Mouse (Mus musculus) CH12.LX (cell line): Measurements from ENCODE around the gene Sprr2h. TPM values are rescaled to one million over a fixed set of nuclear protein-coding genes. Genes with fewer than 3 reads are reported as not detected.

Experiments
- DNase-seq: peaks from one replicate; pipeline ENCODE4 v3.0.0-alpha.2; 2013; ENCODE audit errors: extremely low read depth
- H3K27ac ChIP-seq: 2 replicates; pipeline ENCODE4 v1.5.1; 2012; ENCODE audit warnings: low read depth, mild to moderate bottlenecking, control low read depth, moderate library complexity; ENCODE audit not compliant: insufficient read depth
- H3K27me3 ChIP-seq: replicated peaks from 2 replicates; pipeline ENCODE3; 2012; ENCODE audit warnings: inconsistent platforms
- H3K36me3 ChIP-seq, 2 experiments: replicated peaks in 1 of 2; 2 replicates each; pipeline versions ENCODE3 to v1.6.1; 2012; ENCODE audit warnings: inconsistent platforms in 1 of 2, low read length in 1 of 2, mild to moderate bottlenecking in 1 of 2, mixed read lengths in 1 of 2, moderate library complexity in 1 of 2; ENCODE audit not compliant: control insufficient read depth in 1 of 2, insufficient read depth in 1 of 2
- H3K4me1 ChIP-seq, 2 experiments: 2 replicates each; pipeline ENCODE4 v1.6.1; 2012; ENCODE audit warnings: inconsistent platforms in 1 of 2, moderate library complexity in 1 of 2; ENCODE audit not compliant: insufficient read depth in 2 of 2, control insufficient read depth in 1 of 2
- H3K4me2 ChIP-seq: 2 replicates; pipeline ENCODE4 v1.6.1; 2012; ENCODE audit warnings: low read depth, mild to moderate bottlenecking, control low read depth; ENCODE audit not compliant: poor library complexity, insufficient read depth, severe bottlenecking
- H3K4me3 ChIP-seq, 3 experiments: fragments of 150-350 bp in 1 of 3; sonication (generic) in 1 of 3; replicated peaks in 1 of 3; 2 replicates each; pipeline versions ENCODE3 to v1.5.1; 2011 to 2012; ENCODE audit warnings: low read depth in 2 of 3, low read length in 2 of 3, mild to moderate bottlenecking in 2 of 3, moderate library complexity in 2 of 3, control low read depth in 1 of 3, improper control_type of control experiment in 1 of 3, inconsistent platforms in 1 of 3, mixed read lengths in 1 of 3; ENCODE audit not compliant: poor library complexity in 1 of 3
- H3K79me2 ChIP-seq: replicated peaks from 2 replicates; pipeline ENCODE4 v1.6.1; 2012; ENCODE audit warnings: mild to moderate bottlenecking, moderate library complexity; ENCODE audit not compliant: control insufficient read depth, poor library complexity, insufficient read depth, severe bottlenecking; ENCODE audit errors: extremely low read depth
- H3K9ac ChIP-seq: 2 replicates; pipeline ENCODE4 v1.6.1; 2012; ENCODE audit warnings: low read depth, mild to moderate bottlenecking, control low read depth, moderate library complexity; ENCODE audit not compliant: insufficient read depth
- H3K9me3 ChIP-seq: replicated peaks from 2 replicates; pipeline ENCODE3; 2012; ENCODE audit warnings: low read length, inconsistent platforms, mixed read lengths
- CHD1 ChIP-seq: IDR thresholded peaks from 2 replicates; pipeline ENCODE4 v1.6.1; 2012; ENCODE audit warnings: low read depth, low read length, improper control_type of control experiment, inconsistent platforms
- CHD2 ChIP-seq: IDR thresholded peaks from 2 replicates; pipeline ENCODE4 v1.6.1; 2011; ENCODE audit warnings: low read length, improper control_type of control experiment
- CTCF ChIP-seq, 2 experiments: IDR thresholded peaks in 1 of 2; conservative IDR thresholded peaks in 1 of 2; 2 replicates each; pipeline ENCODE4 v1.5.1; 2011 to 2012; ENCODE audit warnings: low read depth in 2 of 2, low read length in 2 of 2, improper control_type of control experiment in 1 of 2, inconsistent platforms in 1 of 2, mild to moderate bottlenecking in 1 of 2, moderate library complexity in 1 of 2
- E2F4 ChIP-seq: IDR thresholded peaks from 2 replicates; pipeline ENCODE4 v1.6.1; 2011; ENCODE audit warnings: low read depth, low read length, improper control_type of control experiment; ENCODE audit not compliant: insufficient replicate concordance
- ELF1 ChIP-seq: IDR thresholded peaks from 2 replicates; pipeline ENCODE4 v1.6.1; 2014; ENCODE audit warnings: low read depth, mild to moderate bottlenecking, inconsistent platforms, low read length, improper control_type of control experiment
- EP300 ChIP-seq: IDR thresholded peaks from 2 replicates; pipeline ENCODE4 v1.6.1; 2011; ENCODE audit warnings: low read length, improper control_type of control experiment
- ETS1 ChIP-seq: conservative IDR thresholded peaks from 2 replicates; pipeline ENCODE4 v1.6.1; 2012; ENCODE audit warnings: low read depth, mild to moderate bottlenecking, inconsistent platforms, low read length, improper control_type of control experiment, moderate library complexity
- HCFC1 ChIP-seq: IDR thresholded peaks from 2 replicates; pipeline ENCODE4 v1.6.1; 2012; ENCODE audit warnings: low read depth, mild to moderate bottlenecking, inconsistent platforms, low read length, improper control_type of control experiment
- JUN ChIP-seq: IDR thresholded peaks from 2 replicates; pipeline ENCODE4 v1.6.1; 2011; ENCODE audit warnings: low read depth, mild to moderate bottlenecking, low read length, improper control_type of control experiment, moderate library complexity; ENCODE audit not compliant: insufficient read depth
- JUND ChIP-seq: conservative IDR thresholded peaks from 2 replicates; pipeline ENCODE4 v1.6.1; 2011; ENCODE audit warnings: low read depth, low read length, improper control_type of control experiment
- MAFK ChIP-seq: IDR thresholded peaks from 2 replicates; pipeline ENCODE4 v1.6.1; 2011; ENCODE audit warnings: low read length, improper control_type of control experiment; ENCODE audit not compliant: insufficient replicate concordance
- MAZ ChIP-seq: IDR thresholded peaks from 2 replicates; pipeline ENCODE4 v1.6.1; 2012; ENCODE audit warnings: low read depth, mild to moderate bottlenecking, inconsistent platforms, low read length, improper control_type of control experiment, moderate library complexity
- MEF2A ChIP-seq: IDR thresholded peaks from 2 replicates; pipeline ENCODE4 v1.6.1; 2014; ENCODE audit warnings: low read depth, mild to moderate bottlenecking, inconsistent platforms, low read length, improper control_type of control experiment, borderline replicate concordance
- MXI1 ChIP-seq: IDR thresholded peaks from 2 replicates; pipeline ENCODE4 v1.6.1; 2011; ENCODE audit warnings: mild to moderate bottlenecking, low read depth, low read length, improper control_type of control experiment
- NELFE ChIP-seq: IDR thresholded peaks from 2 replicates; pipeline ENCODE4 v1.6.1; 2011; ENCODE audit warnings: low read depth, low read length, improper control_type of control experiment
- NRF1 ChIP-seq: IDR thresholded peaks from 2 replicates; pipeline ENCODE4 v1.6.1; 2014; ENCODE audit warnings: low read depth, mild to moderate bottlenecking, inconsistent platforms, low read length, improper control_type of control experiment, moderate library complexity
- PAX5 ChIP-seq: IDR thresholded peaks from 2 replicates; pipeline ENCODE4 v1.6.1; 2012; ENCODE audit warnings: low read length, inconsistent platforms, mixed read lengths
- POLR2A ChIP-seq: IDR thresholded peaks from 2 replicates; pipeline ENCODE4 v1.6.1; 2011; ENCODE audit warnings: low read depth, mild to moderate bottlenecking, improper control_type of control experiment, low read length
- RCOR1 ChIP-seq: conservative IDR thresholded peaks from 2 replicates; pipeline ENCODE4 v1.6.1; 2012; ENCODE audit warnings: low read depth, mild to moderate bottlenecking, inconsistent platforms, low read length, improper control_type of control experiment
- SMC3 ChIP-seq: IDR thresholded peaks from 2 replicates; pipeline ENCODE4 v1.6.1; 2011; ENCODE audit warnings: low read depth, low read length, improper control_type of control experiment
- TBP ChIP-seq: conservative IDR thresholded peaks from 2 replicates; pipeline ENCODE4 v1.6.1; 2011; ENCODE audit warnings: low read depth, low read length, improper control_type of control experiment
- TCF12 ChIP-seq: IDR thresholded peaks from 2 replicates; pipeline ENCODE4 v1.6.1; 2014; ENCODE audit warnings: low read depth, mild to moderate bottlenecking, inconsistent platforms, low read length, improper control_type of control experiment
- USF1 ChIP-seq: IDR thresholded peaks from 2 replicates; pipeline ENCODE4 v1.6.1; 2014; ENCODE audit warnings: low read depth, mild to moderate bottlenecking, inconsistent platforms, low read length, improper control_type of control experiment
- USF2 ChIP-seq: conservative IDR thresholded peaks from 2 replicates; pipeline ENCODE4 v1.6.1; 2011; ENCODE audit warnings: low read depth, low read length, improper control_type of control experiment
- ZKSCAN1 ChIP-seq: IDR thresholded peaks from 2 replicates; pipeline ENCODE4 v1.6.1; 2012; ENCODE audit warnings: low read depth, inconsistent platforms, low read length, improper control_type of control experiment, borderline replicate concordance
- ZMIZ1 ChIP-seq: IDR thresholded peaks from 2 replicates; pipeline ENCODE4 v1.6.1; 2012; ENCODE audit warnings: low read depth, mild to moderate bottlenecking, inconsistent platforms, low read length, improper control_type of control experiment
- ZNF384 ChIP-seq: IDR thresholded peaks from 2 replicates; pipeline ENCODE4 v1.6.1; 2012; ENCODE audit warnings: low read depth, low read length, improper control_type of control experiment, inconsistent platforms
- dilution Hi-C: fragments of 300-500 bp; cut with MboI; formaldehyde crosslinking; loops from 2 replicates; pipeline ENCODE4 v1.14.3; 2020; ENCODE audit warnings: low sequenced_read_pairs; ENCODE audit not compliant: extremely low pct_unique_long_range_greater_than_20kb, extremely low pct_ligation_motif_present
- in situ Hi-C: fragments of 300-500 bp; cut with MboI; formaldehyde crosslinking; loops from 3 replicates; pipeline ENCODE4 v1.14.3; 2019; ENCODE audit warnings: low sequenced_read_pairs, low pct_ligation_motif_present, low pct_unique_long_range_greater_than_20kb, mixed read lengths
- polyA plus RNA-seq: library from polyadenylated mRNA; unstranded; fragments of >175 nt; gene quantifications from 2 replicates; pipeline ENCODE4 v1.2.1, GENCODE M21; 2012; ENCODE audit warnings: low read depth; ENCODE audit not compliant: insufficient read length
- total RNA-seq, 2 experiments: library from RNA; depleted of rRNA; stranded (reverse); fragments of 300-350 nt in 1 of 2; fragments of >200 nt in 1 of 2; gene quantifications; 2 replicates each; pipeline ENCODE4 v1.2.3; 2012 to 2014

Sprr2h gene
- total RNA-seq (2012; rRNA removed) = not detected in 2 replicates
- total RNA-seq (2014; rRNA removed) = not detected in 2 replicates
- polyA plus RNA-seq = not detected in 2 replicates

DNA sequence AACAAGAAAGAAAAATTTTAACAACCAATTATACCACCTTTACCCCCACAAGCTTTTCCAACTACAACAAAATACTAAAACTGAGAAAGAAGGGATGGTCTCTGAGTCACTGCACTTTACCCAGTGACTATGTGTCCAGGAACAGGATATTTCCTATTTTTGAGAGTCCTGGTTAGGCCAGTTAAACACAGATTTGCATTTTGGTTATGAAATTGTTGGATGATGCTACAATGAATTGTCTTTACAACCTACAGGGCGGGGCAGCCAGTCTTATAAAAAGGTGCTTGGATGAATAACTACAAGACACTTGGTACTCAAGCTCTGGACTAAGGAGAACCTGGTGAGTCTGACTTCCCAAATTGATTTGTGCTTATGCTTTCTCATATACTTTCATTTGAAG, at the start of gene Sprr2h:
Sprr2h (plus strand) TSS at position 301 of the 400 bp plus-strand sequence.
- dilution Hi-C loops = no loop called here

GRCm38 (mm10) chr3:92336278-92336677, 49.2 kb upstream of the Sprr2h start:
- no peak overlapping the region for H3K4me2 ChIP-seq
- H3K36me3 ChIP-seq = no peaks in the 10 kb centered on the region
- DNase-seq = no peak
- TF ChIP-seq MAFK (no peak), ETS1 (no peak), MAZ (no peak), ZKSCAN1 (no peak), CHD1 (no peak), JUND (no peak), RCOR1 (no peak), TCF12 (no peak), E2F4 (no peak), NRF1 (no peak), TBP (no peak), USF1 (no peak), CTCF (conservative IDR thresholded peaks at IDR 0.05 in 1 of 2, IDR thresholded peaks at IDR 0.05 in 1 of 2; ENCODE audit: low read depth in 2 of 2, low read length in 2 of 2) (no peak), JUN (no peak), ELF1 (no peak), ZNF384 (no peak), USF2 (no peak), HCFC1 (no peak)
- H3K27ac ChIP-seq = no peak overlapping the region
- no peak overlapping the region for H3K4me3 ChIP-seq
- H3K9ac ChIP-seq = no peak overlapping the region
- dilution Hi-C loops = no loop called here
- in situ Hi-C loops = no loop called here
- no peaks in the 10 kb centered on the region for H3K27me3 ChIP-seq
- peaks cover 28% of the 10 kb centered on the region for H3K9me3 ChIP-seq
- H3K4me1 ChIP-seq = no peaks in the 10 kb centered on the region
- no peaks in the 10 kb centered on the region for H3K79me2 ChIP-seq

More for the DNA sequence above, at the start of gene Sprr2h:
- H3K4me3 ChIP-seq = no peak within 1 kb of the TSS
- no peaks in the 10 kb centered on the region for H3K4me1 ChIP-seq
- no peak within 1 kb of the TSS for H3K4me2 ChIP-seq
- no peaks in the 10 kb centered on the region for H3K36me3 ChIP-seq
- H3K27me3 ChIP-seq = no peaks in the 10 kb centered on the region
- H3K9me3 ChIP-seq = peaks cover 34% of the 10 kb centered on the region
- in situ Hi-C loops = no loop called here
- no peak for DNase-seq
- H3K9ac ChIP-seq = no peak within 1 kb of the TSS
- no peak for TF ChIP-seq CTCF (conservative IDR thresholded peaks at IDR 0.05 in 1 of 2, IDR thresholded peaks at IDR 0.05 in 1 of 2; ENCODE audit: low read depth in 2 of 2, low read length in 2 of 2)
- TF ChIP-seq SMC3 = no peak
- TF ChIP-seq RCOR1 = no peak
- TF ChIP-seq MEF2A = no peak
- no peak for TF ChIP-seq EP300
- no peak for TF ChIP-seq NELFE
- no peak for TF ChIP-seq ZKSCAN1
- TF ChIP-seq ETS1 = no peak
- TF ChIP-seq HCFC1 = no peak
- TF ChIP-seq E2F4 = no peak
- no peak for TF ChIP-seq TBP
- TF ChIP-seq ZMIZ1 = no peak
- no peak for TF ChIP-seq ZNF384
- no peak for TF ChIP-seq POLR2A
- no peak for TF ChIP-seq CHD2
- no peak for TF ChIP-seq MXI1
- no peak for TF ChIP-seq ELF1
- TF ChIP-seq PAX5 = no peak
- no peak within 1 kb of the TSS for H3K27ac ChIP-seq
- H3K79me2 ChIP-seq = no peaks in the 10 kb centered on the region
